Mouse (Mus musculus): ENCODE data around the gene Tbx4.

DNA sequence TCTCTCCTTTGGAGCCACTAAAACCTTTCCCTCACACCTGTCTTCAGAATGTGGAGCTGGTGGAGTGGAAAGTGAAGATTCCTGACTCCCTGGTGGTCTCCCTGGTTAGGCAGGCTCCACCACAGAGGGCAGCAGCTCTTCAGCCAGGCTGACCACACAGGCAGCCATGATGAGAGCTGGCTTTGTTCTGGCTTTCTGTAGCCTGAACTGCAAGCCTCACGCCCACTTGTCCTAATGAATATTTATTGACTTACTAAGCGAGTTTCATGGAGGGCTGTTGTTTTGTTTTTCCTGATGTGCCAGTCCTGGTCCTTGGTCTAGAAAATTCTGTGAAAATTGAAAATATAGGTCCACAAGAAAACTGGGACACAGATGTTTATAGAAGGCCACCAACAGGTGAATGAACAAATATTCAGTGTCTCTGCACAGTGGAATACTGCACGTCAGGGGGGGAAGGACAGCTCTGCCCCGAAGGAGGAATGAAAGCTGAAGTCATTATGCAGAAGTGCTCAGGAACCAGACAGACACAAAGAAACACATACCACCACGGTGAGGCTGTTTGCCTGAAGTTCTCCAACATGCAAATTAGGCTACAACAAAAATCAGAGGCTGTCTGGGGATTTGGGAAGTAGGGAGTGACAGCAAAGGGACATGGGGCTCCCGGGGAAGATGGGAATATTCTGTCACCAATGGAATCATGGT lies 28.1 kb upstream of the Tbx4 start:
- TF ChIP-seq EP300 (IDR thresholded peaks at IDR 0.05; ENCODE audit: low read depth), result no peak
- TF ChIP-seq CTCF (IDR thresholded peaks at IDR 0.05; ENCODE audit: low read depth), result no peak
